ENCODE assay signal across 20 mouse cellular contexts in genomic region chr13:101522597-101522996, GRCm38 (mm10).
DNase-seq lines count a peak whose midpoint lies in the region; ATAC-seq and TF ChIP-seq lines count a peak whose summit lies in the region.
"Had no signal": no experiment of that assay in that cellular context is flagged by ENCODE, and none has a peak within 500 bp of the region (broad histone marks: within the 10 kb centered on the region; RNA-seq: fewer than 3 reads in every experiment).

No protein-coding gene starts in this region.

- no peak overlapping the region for H3K9ac ChIP-seq in stomach, embryonic 15.5 days
- no peak overlapping the region for H3K9ac ChIP-seq in stomach, postnatal 0 days (ENCODE audit: low read length)
- no peak overlapping the region for H3K9ac ChIP-seq in midbrain, embryonic 16.5 days (ENCODE audit: low read depth, low read length)
- H3K9ac ChIP-seq: embryonic facial prominence, embryonic 13.5 days; embryonic facial prominence, embryonic 15.5 days; forebrain, embryonic 13.5 days; forebrain, embryonic 15.5 days had no signal

- no peaks in the 10 kb centered on the region for H3K4me1 ChIP-seq in stomach, embryonic 15.5 days
- H3K4me1 ChIP-seq in stomach, postnatal 0 days (replicated peaks; ENCODE audit: control insufficient read depth, insufficient read depth), result no peaks in the 10 kb centered on the region
- H3K4me1 ChIP-seq in midbrain, embryonic 16.5 days (ENCODE audit: control insufficient read depth, insufficient read depth, low read length), result no peaks in the 10 kb centered on the region
- H3K4me1 ChIP-seq: embryonic facial prominence, embryonic 13.5 days; embryonic facial prominence, embryonic 15.5 days; forebrain, embryonic 13.5 days; forebrain, embryonic 15.5 days had no signal

- 0 out of 2 replicates have a peak, but pooled peaks have one; percentile 53 for ATAC-seq in stomach, embryonic 15.5 days (ENCODE audit: insufficient read depth, low FRiP score, low read depth)
- peak; percentile 61; the same call in 1 of the 2 replicates for ATAC-seq in stomach, postnatal 0 days (ENCODE audit: low FRiP score, low TSS enrichment)
- no peak for ATAC-seq in midbrain, embryonic 16.5 days
- ATAC-seq: forebrain, embryonic 13.5 days; forebrain, embryonic 15.5 days had no signal

- DNase-seq in kidney, adult 9 months, result peak; percentile 17
- DNase-seq in kidney, postnatal 25 days, result no peak
- no peak for DNase-seq in stomach, postnatal 0 days (ENCODE audit: low spot score)
- no peak for DNase-seq in spleen, postnatal 4 days (ENCODE audit: low spot score in 2 of 2)
- DNase-seq: adrenal gland, adult 2 months; adrenal gland, postnatal 10 days; adrenal gland, postnatal 25 days; cerebellum, adult 11 months; cerebellum, adult 18-20 months; cerebellum, adult 8-10 months; cerebellum, adult 9-11 months; cerebellum, postnatal 14 days; cerebellum, postnatal 36 days; embryo, embryonic 11 days had no signal

- H3K36me3 ChIP-seq in stomach, embryonic 15.5 days, result no peaks in the 10 kb centered on the region
- H3K36me3 ChIP-seq in stomach, postnatal 0 days (ENCODE audit: control insufficient read depth, insufficient read depth, low read length), result no peaks in the 10 kb centered on the region
- H3K36me3 ChIP-seq in midbrain, embryonic 16.5 days (ENCODE audit: control insufficient read depth, insufficient read depth, low read length), result no peaks in the 10 kb centered on the region
- H3K36me3 ChIP-seq: embryonic facial prominence, embryonic 13.5 days; embryonic facial prominence, embryonic 15.5 days; forebrain, embryonic 15.5 days had no signal

- no peak overlapping the region for H3K27ac ChIP-seq in stomach, embryonic 15.5 days
- no peak overlapping the region for H3K27ac ChIP-seq in stomach, postnatal 0 days (replicated peaks)
- H3K27ac ChIP-seq in midbrain, embryonic 16.5 days (ENCODE audit: low read length), result no peak overlapping the region
- H3K27ac ChIP-seq: embryonic facial prominence, embryonic 13.5 days; embryonic facial prominence, embryonic 15.5 days; forebrain, embryonic 13.5 days; forebrain, embryonic 15.5 days had no signal

- H3K9me3 ChIP-seq in stomach, embryonic 15.5 days, result no peaks in the 10 kb centered on the region
- H3K9me3 ChIP-seq in stomach, postnatal 0 days (ENCODE audit: control insufficient read depth, low read length), result no peaks in the 10 kb centered on the region
- H3K9me3 ChIP-seq in midbrain, embryonic 16.5 days (replicated peaks; ENCODE audit: control insufficient read depth, low read length, poor library complexity, severe bottlenecking), result no peaks in the 10 kb centered on the region
- H3K9me3 ChIP-seq: embryonic facial prominence, embryonic 13.5 days; embryonic facial prominence, embryonic 15.5 days; forebrain, embryonic 13.5 days; forebrain, embryonic 15.5 days had no signal

- no peak for TF ChIP-seq EP300 in stomach, postnatal 0 days (optimal IDR thresholded peaks at IDR 0.05)

- TF ChIP-seq CTCF in stomach, postnatal 0 days (IDR thresholded peaks at IDR 0.05; ENCODE audit: low read depth), result no peak

- H3K4me2 ChIP-seq in stomach, embryonic 15.5 days, result no peak overlapping the region
- H3K4me2 ChIP-seq in stomach, postnatal 0 days (replicated peaks; ENCODE audit: low read depth), result no peak overlapping the region
- H3K4me2 ChIP-seq in midbrain, embryonic 16.5 days (ENCODE audit: low read length), result no peak overlapping the region
- H3K4me2 ChIP-seq: embryonic facial prominence, embryonic 13.5 days; embryonic facial prominence, embryonic 15.5 days; forebrain, embryonic 13.5 days; forebrain, embryonic 15.5 days had no signal

- 66% methylated on average over 2 of the region's 2 CpGs for WGBS in stomach, embryonic 15.5 days
- WGBS in stomach, postnatal 0 days, result 55% methylated on average over 2 of the region's 2 CpGs
- WGBS in midbrain, embryonic 16.5 days, result 98% methylated on average over 2 of the region's 2 CpGs

- no peaks in the 10 kb centered on the region for H3K27me3 ChIP-seq in stomach, embryonic 15.5 days (replicated peaks)
- H3K27me3 ChIP-seq in stomach, postnatal 0 days (ENCODE audit: control insufficient read depth, insufficient read depth, low read length), result no peaks in the 10 kb centered on the region
- H3K27me3 ChIP-seq in midbrain, embryonic 16.5 days (ENCODE audit: control insufficient read depth, insufficient read depth, low read depth, low read length), result no peaks in the 10 kb centered on the region
- H3K27me3 ChIP-seq: embryonic facial prominence, embryonic 13.5 days; embryonic facial prominence, embryonic 15.5 days; forebrain, embryonic 13.5 days; forebrain, embryonic 15.5 days had no signal

- no peak overlapping the region for H3K4me3 ChIP-seq in stomach, embryonic 15.5 days (replicated peaks)
- no peak overlapping the region for H3K4me3 ChIP-seq in stomach, postnatal 0 days (ENCODE audit: low read depth, low read length)
- H3K4me3 ChIP-seq in midbrain, embryonic 16.5 days (ENCODE audit: low read depth, low read length), result no peak overlapping the region
- H3K4me3 ChIP-seq: embryonic facial prominence, embryonic 13.5 days; embryonic facial prominence, embryonic 15.5 days; forebrain, embryonic 13.5 days; forebrain, embryonic 15.5 days had no signal
